Mouse (Mus musculus) R1 (cell line): Measurements from ENCODE around the gene Foxn3.
A peak's percentile ranks its signal among the peaks of the same experiment; 100 is the strongest.

Source experiments
- DNase-seq: peaks from one replicate; pipeline ENCODE4 v3.0.0-alpha.2; 2018; ENCODE audit warnings: low read depth, low spot score

Gene Foxn3

DNA sequence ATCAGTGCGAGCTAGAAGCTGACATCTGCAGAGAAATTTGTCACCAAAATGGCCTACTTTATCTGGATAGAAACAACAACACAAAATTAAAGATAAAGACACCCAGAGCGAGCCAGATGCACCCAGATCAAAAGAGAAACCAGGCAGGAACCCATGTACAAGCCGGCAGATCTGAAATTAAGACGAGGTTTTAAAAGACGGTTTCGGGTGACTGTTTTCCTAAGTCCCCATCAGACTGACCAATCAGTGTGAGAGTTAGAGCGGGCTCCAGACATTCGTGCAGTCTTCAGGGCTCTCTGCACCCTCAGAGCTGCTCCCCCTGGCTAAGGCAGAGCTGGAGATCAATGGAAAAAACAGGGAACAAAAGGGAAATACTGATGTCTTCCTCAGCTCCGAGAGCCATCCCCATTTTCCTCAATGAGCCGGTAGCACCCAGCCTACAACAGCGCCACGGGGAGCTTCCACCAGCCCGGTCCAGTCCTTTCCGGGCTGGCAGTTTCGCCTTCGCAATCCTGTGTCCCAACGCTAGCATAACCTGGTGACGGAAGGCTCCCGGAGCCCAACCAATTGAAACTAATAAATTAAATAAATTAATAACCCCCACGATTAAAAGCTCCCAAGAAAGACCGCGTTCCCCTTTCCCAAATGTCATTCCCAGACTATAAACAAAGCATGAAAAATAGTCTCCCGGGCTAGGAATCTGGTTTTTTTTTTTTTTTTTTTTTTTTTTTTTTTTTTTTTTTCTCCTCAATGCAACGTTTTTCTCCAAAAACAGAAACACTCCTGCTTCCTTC, 1.1 kb downstream of the Foxn3 start:
- peak; percentile 35 for DNase-seq

DNA sequence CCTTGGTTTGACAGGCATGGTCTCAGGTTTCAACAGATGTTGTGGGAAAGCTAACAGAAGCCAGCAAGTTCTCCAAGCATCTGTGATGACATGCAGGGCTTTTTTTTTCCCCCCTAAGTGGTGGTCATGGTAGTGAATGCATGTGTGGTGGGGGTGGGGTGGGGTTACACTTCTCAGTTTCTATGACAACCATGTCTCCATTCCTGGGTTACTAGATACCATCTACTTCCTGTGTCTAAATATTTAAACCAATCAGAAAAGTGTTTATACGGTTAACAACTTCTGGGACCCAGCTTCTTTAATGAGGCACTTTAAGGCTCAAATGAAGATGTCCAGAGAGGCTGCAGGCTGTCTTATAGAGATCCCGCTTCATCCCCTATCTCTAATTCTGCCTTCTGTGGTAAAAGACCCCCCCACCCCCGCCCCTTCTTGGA, 2.0 kb downstream of the Foxn3 start:
- peak; percentile 44 for DNase-seq

DNA sequence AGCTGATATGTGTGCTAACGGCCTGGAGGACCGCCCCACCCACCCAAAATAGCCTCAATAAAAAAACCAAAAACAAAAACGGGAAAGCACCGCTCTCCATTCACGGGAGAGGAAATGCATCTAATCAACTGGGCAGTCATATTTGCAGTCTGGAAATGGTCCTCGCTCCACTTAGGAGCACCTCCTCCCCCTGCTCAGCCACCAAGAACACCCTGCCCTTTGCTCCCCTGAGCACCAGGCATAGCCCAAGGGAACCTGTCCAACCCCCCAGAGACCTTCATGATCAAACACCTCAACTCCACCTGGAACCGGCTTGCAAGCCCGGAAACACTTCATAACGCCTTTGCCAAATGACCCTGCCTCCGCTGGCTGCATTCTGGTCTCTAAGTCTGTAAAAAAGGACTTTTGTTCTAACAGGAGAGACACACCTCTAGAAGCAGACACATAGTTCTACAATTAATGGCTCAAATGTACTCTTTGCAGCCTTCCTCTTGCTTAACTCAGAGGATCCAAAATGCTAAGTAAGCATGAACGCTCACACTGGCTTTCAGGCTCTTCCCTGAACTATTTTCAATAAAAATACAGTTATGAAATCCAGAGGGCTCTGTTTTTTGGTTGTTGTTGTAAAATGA, 2.6 kb downstream of the Foxn3 start:
- DNase-seq = no peak

DNA sequence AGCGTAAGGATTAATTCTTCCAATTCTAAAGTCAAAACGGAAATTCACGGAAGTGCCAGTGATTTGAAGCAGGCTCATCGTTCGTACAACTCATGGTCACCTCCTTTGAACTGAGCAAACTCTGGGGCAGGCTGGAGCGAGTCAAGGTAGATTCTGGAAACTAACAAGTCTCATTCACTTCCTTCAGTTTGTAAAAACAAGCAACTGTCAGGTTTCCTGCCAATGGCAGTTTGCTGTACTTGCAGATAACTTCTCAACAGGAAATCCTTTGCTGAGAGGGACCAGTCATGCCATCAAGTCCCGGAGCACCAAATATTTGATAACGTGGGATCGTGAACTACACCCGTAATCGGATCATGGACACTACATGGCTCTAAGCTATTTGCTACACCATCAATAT, 3.9 kb downstream of the Foxn3 start:
- no peak for DNase-seq

DNA sequence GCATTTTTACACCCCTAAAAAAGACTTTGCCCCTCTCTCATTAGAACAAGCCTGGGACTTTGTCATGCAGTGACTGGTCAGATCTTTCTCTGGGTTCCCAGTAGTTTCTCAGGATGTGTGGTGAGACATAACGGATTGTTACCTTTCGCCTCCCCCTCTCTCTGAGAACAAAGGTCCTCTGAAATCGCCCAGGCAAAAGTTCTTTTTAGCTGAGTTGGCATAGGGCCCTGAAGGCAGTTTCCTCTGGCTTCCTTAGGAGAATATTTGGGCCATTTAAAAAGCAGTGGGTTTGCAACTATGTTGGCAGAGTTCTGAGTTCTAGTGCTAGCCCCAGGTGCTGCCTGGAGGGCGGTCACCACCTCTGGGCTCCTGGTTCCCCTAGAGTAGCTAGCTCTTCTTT, 4.9 kb downstream of the Foxn3 start:
- DNase-seq = no peak

DNA sequence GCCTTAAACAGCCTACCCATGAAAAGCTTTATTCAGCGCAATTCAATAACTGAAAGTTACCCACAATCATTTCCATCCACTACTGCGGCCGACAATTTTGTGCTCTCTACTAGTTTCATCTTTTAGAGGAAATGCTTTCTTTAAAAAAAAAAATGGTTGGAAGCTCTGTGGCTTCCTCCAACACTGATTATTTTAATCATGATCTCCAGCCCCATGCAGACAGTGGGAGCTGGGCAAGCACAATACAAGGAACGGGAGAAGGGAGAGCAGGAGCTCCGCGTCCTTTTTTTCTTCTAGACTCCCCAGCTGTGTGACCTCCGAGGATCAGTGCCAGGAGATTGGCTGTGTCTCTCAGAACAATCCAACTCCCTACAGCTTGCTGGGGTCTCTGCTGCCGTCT, 5.9 kb downstream of the Foxn3 start:
- no peak for DNase-seq

DNA sequence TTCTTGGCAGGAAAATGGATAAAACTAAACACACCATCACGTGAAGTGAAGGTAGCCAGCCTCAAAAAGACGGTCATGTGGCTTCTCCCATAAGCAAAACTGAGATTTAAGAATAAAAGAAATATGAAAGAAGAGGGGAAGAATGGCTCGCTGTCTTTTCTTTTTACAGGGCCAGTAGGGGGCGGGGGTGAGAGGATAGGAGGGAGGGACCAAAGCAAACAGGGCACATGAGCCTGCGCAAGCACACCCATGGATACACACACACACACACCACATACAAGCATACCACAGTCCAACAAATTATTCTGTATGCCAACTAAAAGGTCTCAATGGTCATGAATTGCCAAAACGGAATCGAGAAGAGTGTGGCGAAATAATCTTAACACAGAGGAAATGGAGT, 12.8 kb downstream of the Foxn3 start:
- DNase-seq = peak; percentile 27

DNA sequence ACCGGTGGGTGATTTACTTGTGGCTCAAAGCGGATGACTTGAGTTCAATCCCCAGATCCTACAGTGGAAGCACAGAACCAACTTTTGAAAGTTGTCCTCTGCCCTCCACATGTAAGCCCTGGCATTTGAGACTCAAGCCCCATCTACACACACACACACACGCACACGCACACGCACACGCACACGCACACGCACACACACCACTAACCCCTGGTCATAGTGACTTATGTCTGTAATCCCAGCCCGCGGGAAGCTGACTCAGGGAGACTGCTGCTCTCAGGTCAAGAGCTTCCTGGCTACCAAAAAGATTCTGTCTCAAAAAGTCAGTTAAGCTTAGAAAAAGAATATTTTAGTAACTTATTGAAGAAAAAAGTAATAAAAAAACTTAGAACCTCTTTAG, 13.6 kb downstream of the Foxn3 start:
- no peak for DNase-seq

DNA sequence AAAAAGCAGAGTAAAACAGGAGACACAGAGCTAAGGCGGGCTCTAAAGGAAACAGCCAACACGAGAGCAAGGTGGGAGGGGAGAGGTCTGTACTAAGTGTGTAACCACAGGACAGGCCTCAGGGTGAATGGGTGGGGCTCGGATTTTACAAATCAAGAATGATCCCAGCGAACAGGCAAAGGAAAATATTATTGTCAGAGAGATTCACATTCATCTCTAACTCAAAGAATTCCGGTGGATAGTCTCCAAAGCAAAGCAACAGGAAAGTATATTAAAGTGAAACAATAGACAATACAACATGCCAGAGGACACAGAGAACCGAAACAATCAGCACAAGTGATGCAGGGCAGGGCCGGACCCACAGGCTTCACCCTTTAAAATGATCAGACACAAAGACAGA, 15.0 kb downstream of the Foxn3 start:
- no peak for DNase-seq

DNA sequence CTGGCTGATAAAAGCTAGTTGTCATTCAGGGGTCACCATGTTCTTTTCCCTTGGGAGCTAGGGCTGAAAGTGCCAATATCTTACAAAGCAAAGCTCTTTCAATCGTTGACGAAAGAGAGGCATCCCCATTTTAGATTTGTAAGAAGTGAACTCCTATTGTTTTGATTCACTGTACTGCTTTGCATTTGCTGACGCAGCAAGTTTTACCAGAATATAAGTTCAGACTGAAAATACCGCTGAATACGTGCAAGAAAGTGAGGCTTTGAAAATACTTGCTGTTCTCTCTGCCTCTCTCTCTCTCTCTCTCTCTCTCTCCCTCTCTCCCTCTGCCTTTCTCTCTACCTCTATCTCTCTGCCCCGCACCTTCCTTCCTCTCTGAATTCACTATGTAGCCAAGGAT, 16.1 kb downstream of the Foxn3 start:
- DNase-seq = no peak

DNA sequence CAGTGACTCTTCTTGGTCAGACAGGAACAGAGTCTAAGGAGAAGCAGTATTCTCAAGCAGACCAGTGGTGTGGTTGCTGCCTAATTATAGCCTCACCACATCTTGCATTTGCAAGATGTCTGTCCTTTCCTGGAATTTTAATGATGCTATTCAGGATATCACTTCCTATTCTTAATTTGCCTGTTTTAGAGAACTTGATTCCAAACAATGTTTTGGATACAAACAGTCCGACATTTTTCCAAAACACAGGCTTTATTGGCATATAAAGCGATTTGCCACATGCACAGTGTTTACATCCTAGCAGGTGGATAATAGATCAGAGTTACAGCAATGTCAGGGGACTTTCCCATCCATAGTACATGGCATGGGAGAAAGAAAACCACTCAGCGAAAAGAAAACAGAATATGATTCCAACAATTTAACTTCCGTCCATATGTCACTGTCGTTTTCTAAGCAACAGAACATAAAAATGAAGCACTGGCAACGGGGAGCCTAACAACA, 18.1 kb downstream of the Foxn3 start:
- no peak for DNase-seq

DNA sequence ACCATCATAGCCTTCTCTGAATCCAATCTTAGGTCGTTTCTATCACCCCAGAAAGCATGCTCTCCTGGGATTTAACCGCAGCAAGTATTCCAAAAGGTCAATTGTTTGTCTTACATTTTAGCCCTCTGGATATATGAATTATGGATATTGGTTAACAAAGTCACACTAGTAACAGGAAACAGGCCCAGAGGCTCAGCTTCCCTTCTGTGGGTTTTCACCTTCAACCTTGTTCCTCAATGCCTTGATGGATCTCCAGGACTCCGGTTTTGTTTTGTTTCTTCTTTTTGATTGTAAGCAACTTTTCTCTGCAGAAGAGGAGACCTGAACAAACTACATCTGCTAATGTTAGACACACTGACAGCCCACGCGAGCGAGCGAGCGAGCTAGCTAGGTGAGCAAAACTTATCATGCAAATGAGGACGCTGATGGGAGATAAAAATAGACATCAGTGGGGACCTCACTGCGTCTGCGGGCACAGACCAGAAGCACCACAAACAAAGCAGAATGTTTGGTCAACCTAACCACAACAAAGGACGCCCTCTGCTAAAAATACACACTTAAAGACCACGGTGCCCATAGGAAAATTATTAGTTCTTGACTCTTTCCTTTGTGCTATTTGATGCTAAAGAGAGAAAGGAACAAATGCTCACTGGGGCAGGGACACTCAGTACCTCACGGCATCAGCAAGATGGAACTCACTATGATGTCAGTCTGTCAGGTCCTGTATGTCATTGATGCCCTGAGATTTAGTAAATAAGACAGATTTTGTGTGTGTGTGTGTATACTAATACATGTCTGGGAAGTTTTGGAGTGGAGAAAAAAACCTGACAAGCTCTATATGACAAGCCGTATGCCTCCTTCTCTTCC, 18.9 kb downstream of the Foxn3 start:
- no peak for DNase-seq

DNA sequence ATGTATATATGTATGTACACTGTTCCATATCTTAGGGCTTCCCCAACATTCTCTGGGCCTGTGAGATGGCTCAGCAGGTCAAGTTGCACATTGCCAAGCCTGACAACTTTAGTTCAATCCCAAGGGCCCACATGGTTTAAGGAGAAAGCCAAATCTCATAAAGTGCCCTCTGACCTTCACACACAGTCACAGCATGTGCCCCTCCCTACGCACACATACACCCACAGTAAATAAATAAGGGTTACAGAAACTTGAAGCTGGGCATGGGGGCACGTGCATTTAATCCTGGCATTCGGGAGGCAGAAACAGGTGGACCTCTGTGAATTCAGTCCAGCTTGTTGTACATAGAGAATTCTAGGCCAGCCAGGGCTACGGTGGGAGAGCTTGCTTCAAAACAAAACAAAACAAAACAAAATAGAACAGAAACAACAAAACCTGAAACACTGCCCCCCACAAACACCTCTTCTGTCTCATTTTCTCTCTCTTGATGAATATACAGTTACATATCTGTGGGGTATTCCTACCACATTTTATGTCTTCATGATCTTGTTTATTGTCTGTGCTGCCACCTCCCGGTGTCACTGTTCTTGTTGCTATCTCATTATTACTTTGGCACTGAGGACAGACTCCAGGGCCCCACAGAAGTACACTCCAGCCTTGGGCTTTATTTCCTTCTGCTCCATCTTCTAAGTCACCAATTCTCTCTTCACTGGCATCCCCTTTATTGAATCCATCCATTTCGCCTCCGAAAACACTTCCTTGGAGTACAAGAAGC, 19.8 kb downstream of the Foxn3 start:
- no peak for DNase-seq

DNA sequence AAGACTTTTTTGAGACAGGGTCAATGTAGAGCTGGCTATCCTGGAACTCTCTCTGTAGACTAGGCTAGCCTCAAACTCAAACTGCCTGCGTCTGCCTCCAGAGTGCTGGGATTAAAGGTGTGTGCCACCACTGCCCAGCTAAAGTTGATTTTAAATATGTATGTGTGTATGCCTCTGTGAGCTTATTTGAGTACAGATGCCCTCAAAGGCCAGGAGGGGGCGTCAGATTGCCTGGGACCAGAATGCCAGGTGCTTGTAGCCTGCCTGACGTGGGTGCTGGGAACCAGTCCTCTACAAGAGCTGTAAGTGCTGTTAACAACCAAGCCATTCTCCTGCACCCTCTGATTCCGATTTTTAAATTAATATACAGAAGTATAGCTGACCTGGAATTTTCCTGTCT, 23.2 kb downstream of the Foxn3 start:
- DNase-seq = peak; percentile 76

DNA sequence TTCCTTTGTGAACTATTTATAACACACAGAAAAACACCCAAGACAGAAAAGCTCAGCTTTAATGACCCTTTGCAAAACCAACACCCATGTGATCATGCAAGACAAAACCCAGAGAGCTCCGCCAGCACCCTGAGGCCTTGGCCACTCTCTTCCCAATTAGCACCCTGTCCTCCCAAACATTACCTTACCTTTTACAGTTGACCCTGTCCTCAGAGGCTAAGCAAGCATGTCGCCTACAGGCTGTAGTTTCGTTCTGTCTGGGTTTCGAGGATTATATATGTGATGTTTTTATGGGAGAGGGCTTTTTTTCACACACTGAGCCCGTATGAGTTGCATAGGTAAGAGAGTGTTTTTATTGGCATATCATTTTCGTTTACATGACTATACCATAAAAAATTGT, 26.1 kb downstream of the Foxn3 start:
- DNase-seq = no peak

DNA sequence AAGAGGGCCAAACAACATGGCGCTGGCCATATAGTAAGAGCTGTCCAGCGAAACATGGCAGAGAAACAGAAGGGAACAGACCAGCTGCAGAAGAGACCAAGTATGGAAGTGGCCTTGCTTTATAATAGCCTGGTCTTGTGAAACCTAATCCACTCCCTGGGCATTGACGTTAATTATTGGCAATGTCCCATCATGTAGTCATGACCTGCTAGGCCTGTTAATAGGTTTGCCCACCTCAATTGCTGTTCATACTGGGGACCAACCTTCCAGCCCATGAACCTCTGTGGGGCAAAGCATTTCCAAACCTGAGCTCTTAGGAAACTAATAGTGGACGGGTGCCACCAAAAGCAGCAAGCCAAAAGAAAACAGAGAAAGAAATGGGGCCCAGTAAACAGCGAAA, 27.0 kb downstream of the Foxn3 start:
- no peak for DNase-seq

DNA sequence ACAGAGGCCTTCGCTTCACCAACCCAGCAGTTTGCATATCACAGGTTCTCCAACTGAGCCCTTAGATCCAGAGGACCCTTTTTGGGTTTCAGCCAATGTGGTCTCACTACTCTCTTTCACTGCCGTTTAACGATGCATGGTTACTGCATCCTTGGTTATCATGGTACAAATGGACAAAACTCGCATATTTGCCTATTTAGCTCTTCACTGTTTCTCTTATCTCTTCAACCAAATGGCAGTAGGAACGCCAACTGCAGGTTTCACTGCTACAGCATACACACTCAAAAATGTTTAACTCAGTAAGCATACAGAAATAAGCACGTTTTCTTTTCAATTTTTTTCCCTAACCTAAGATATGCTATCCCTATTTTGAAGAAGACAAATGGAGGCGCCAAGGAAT, 31.0 kb downstream of the Foxn3 start:
- DNase-seq = no peak

DNA sequence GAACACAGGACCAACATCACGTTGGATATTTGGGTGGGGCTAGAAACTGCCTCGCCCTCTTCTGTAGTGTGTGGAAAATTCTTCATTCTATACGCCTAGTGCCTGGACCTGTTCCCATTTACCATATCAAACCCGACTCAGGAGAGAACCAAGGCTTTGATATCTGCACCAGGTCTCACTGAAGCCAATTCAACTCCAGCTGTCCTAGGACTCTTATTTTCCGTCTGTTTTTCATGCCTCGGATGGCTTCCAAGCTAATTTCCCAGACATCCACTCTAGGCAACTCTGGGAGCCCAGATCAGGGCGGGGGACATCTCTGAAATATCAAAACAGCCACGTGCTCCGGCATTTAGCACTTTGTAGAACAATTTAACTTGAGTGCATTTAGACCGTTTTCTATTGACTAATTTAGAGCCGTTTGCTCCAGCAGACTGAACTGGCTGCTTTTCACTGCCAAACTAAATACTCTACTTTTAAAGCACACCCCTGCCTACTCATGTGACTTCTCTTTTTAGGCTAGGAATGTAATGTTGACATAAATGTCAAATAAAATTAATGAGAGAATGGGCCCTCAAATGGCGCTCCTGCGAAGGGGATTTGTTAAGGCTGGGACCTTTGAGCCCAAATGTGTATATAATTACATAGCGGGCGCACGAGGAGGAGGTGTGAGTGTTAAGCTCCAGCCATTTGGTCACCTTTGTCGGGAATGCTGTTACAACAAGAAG, 33.5 kb downstream of the Foxn3 start:
- no peak for DNase-seq

DNA sequence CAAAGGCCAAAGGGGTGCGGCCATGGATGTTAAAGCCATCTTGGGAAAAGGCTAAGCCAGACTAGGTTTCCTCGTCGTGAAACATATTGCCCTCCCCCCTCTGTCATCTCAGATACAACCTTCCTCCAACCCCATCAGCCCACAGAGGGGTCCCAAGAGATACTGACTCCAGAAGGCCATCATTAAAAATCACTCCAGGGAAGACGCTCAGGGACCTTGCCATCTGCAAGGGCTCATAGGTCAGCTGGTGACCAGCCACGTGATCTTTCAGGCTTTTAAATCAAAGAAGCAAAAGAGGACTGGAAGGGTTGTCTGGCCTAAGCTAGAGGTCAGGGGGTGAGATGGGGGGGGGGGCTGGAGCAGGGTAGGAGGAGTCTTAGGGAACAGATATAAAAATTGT, 34.4 kb downstream of the Foxn3 start:
- DNase-seq = no peak

DNA sequence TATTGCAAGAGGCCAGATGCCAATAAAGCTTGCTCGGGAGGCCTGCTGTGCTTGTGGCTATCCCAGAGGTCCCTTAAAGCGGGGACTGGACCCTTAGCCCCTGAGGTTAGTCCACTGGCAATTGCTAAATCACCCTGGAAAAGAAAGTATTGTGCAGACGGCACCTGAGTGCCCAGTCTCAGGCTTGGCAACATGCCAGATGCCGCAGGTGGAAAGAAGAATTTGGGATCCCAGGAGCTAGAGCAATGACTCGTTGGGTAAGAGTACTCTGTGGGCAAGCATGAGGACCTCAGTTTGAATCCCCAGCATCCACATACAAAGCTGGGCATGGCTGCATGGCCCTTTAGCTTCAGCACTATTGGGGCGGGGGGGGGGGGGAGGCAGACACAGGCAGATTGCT, 35.9 kb downstream of the Foxn3 start:
- DNase-seq = no peak

DNA sequence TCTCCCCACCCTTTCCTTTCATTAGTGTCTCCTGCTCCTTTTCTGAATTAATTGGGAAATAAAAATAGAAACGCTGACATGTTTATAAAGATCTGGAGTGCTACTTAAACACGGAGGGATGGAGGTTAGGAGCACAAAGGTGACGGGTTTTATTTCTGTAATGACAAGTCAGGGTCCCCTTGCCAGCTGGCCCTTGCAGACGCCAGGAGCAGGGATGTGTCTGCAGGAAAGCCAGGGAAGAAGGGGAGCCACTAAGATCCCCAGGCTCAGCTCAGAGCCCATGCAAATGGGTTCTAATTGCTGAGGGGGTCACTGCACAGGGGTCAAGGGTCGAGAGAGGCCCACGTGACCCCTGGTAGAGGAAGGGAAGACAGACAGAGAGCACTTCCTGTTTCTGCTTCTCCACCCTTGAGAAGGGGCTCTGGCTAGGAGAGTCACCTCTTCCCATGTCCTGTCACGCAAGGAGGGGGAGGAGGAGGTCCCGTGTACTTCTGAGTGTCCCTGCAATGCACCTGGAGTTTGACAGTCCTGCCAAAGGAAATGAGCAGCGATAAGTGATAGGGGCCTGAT, 36.7 kb downstream of the Foxn3 start:
- DNase-seq = no peak
